Mouse (Mus musculus) hindbrain, postnatal 0 days (tissue): ENCODE data around the gene Plxnc1. TPM values are rescaled to one million over a fixed set of nuclear protein-coding genes. Genes with fewer than 3 reads are reported as not detected.

Experiments used
- ATAC-seq: fragments of 200-750 bp; cut with Nextera tagmentation; 2 replicates; pipeline ENCODE4 v1.8.0; 2017; ENCODE audit warnings: mild to moderate bottlenecking, moderate TSS enrichment, moderate library complexity
- DNase-seq: peaks from one replicate; pipeline ENCODE4 v3.0.0-alpha.2; 2015; ENCODE audit warnings: low spot score
- H3K27ac ChIP-seq: fragments of 300-500 bp; sonication (generic); 2 replicates; pipeline ENCODE4 v1.5.1; 2014; ENCODE audit warnings: mild to moderate bottlenecking
- H3K27me3 ChIP-seq: fragments of 300-500 bp; sonication (generic); 2 replicates; pipeline ENCODE4 v1.6.1; 2014; ENCODE audit warnings: low read length, mixed read lengths; ENCODE audit not compliant: insufficient read depth
- H3K36me3 ChIP-seq: fragments of 300-500 bp; sonication (generic); 2 replicates; pipeline ENCODE4 v1.6.1; 2014; ENCODE audit warnings: low read length, mixed read lengths; ENCODE audit not compliant: insufficient read depth
- H3K4me1 ChIP-seq: fragments of 300-500 bp; sonication (generic); 2 replicates; pipeline ENCODE4 v1.6.1; 2014; ENCODE audit warnings: antibody characterized with exemption, low read length, mixed read lengths; ENCODE audit not compliant: insufficient read depth
- H3K4me2 ChIP-seq: fragments of 300-500 bp; sonication (generic); 2 replicates; pipeline ENCODE4 v1.6.1; 2014; ENCODE audit warnings: low read depth, mild to moderate bottlenecking, low read length, moderate library complexity, mixed read lengths
- H3K4me3 ChIP-seq: fragments of 300-500 bp; sonication (generic); 2 replicates; pipeline ENCODE4 v1.5.1; 2014; ENCODE audit warnings: low read length
- H3K9ac ChIP-seq: fragments of 300-500 bp; sonication (generic); replicated peaks from 2 replicates; pipeline ENCODE4 v1.6.1; 2014; ENCODE audit warnings: mild to moderate bottlenecking, low read length, moderate library complexity, mixed read lengths
- H3K9me3 ChIP-seq: fragments of 300-500 bp; sonication (generic); 2 replicates; pipeline ENCODE4 v1.6.1; 2016; ENCODE audit warnings: low read length, mixed read lengths
- CTCF ChIP-seq: IDR thresholded peaks from 2 replicates; pipeline ENCODE4 v1.5.1; 2016; ENCODE audit warnings: antibody characterized with exemption, control low read depth, low read depth
- WGBS: fragments of 180-500 bp; shearing (Covaris S2); extraction: QIAGEN DNeasy Blood & Tissue Kit; methylation state at CpG from one replicate; pipeline ENCODE4 v1.1.7; 2014; 5-methylcytosine and 5-hydroxymethylcytosine counted together
- polyA plus RNA-seq: library from polyadenylated mRNA; unstranded; fragments of >200 nt; fragmentation: Nextera tagmentation; extraction: Ambion mirVana; gene quantifications from 2 replicates; pipeline ENCODE4 v1.2.1, GENCODE M21; 2015
- total RNA-seq: library from RNA; depleted of rRNA; stranded (reverse); fragments of >200 nt; gene quantifications from 2 replicates; pipeline ENCODE4 v1.2.3, GENCODE M21; 2014

The Plxnc1 gene
- total and polyA plus RNA-seq, 2 experiments from 2014 or later: 9.9 to 54.5 TPM

- DNase-seq (no peak), ATAC-seq (no peak)
- Histone ChIP-seq H3K27ac (no peak overlapping the region), H3K9me3 (no peaks in the 10 kb centered on the region), H3K9ac (no peak overlapping the region), H3K36me3 (no peaks in the 10 kb centered on the region), H3K4me1 (no peaks in the 10 kb centered on the region), H3K4me2 (no peak overlapping the region), H3K4me3 (no peak overlapping the region), H3K27me3 (no peaks in the 10 kb centered on the region)
- no peak for TF ChIP-seq CTCF
- 74% methylated on average over 3 of the region's 3 CpGs for WGBS
These were observed 27.1 kb upstream of the Plxnc1 start for GRCm38 (mm10) chr10:94971625-94972161.

DNA sequence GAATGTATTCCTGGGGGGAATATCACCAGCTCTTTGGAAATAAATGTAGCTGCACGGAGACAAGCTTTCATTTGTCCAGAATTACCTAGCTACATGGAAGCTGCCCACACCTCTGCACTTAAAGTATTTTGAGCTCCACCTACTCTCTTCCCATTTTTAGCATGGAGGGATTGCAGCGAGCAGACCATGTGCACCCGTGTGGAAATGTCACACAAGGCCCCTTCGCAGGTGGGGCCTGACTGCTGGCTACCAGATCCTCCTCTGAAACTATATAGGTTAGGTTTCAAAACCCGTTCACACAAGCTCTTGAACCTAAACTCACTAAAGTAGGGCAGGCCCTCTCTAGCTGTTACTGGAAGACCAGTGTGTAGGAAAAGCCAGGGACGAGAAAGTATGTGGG is 25.6 kb upstream of the Plxnc1 start:
- Histone ChIP-seq H3K4me1 (no peaks in the 10 kb centered on the region), H3K36me3 (no peaks in the 10 kb centered on the region), H3K27me3 (no peaks in the 10 kb centered on the region), H3K9me3 (no peaks in the 10 kb centered on the region), H3K27ac (no peak overlapping the region), H3K4me3 (no peak overlapping the region), H3K9ac (no peak overlapping the region), H3K4me2 (no peak overlapping the region)
- ATAC-seq: no peak
- no peak for TF ChIP-seq CTCF
- DNase-seq: no peak
- WGBS: 78% methylated on average over 6 of the region's 6 CpGs

DNA sequence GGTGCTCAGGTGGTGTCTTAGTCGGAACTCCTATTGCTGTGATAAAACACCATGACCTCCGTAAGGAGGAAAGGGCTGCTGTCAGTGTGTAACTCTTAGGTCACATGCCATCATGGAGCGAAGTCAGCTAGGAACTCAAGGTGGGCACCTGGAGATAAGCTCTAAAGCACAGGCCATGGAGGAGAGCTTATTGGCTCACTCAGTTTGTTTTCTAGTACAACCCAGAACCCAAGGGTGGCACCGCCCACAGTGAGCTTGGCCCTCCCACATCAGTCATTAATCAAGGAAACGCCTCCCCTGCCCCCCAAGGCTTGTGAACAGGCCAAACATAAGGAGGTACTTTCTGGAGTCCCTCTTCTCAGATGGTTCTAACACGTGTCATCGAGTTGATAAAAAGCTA is 22.8 kb upstream of the Plxnc1 start:
- H3K27ac ChIP-seq: no peak overlapping the region
- no peak overlapping the region for H3K4me3 ChIP-seq
- H3K9me3 ChIP-seq: no peaks in the 10 kb centered on the region
- WGBS: 91% methylated on average over 7 of the region's 7 CpGs
- DNase-seq (no peak), ATAC-seq (no peak)
- no peaks in the 10 kb centered on the region for H3K4me1 ChIP-seq
- H3K4me2 ChIP-seq: no peak overlapping the region
- no peak for TF ChIP-seq CTCF
- H3K27me3 ChIP-seq: no peaks in the 10 kb centered on the region
- no peaks in the 10 kb centered on the region for H3K36me3 ChIP-seq
- no peak overlapping the region for H3K9ac ChIP-seq

- Histone ChIP-seq H3K36me3 (no peaks in the 10 kb centered on the region), H3K4me1 (no peaks in the 10 kb centered on the region), H3K9me3 (no peaks in the 10 kb centered on the region), H3K27me3 (no peaks in the 10 kb centered on the region), H3K27ac (no peak overlapping the region), H3K4me3 (no peak overlapping the region), H3K4me2 (no peak overlapping the region), H3K9ac (no peak overlapping the region)
- 92% methylated on average over 7 of the region's 7 CpGs for WGBS
- TF ChIP-seq CTCF: no peak
- DNase-seq: no peak
- ATAC-seq: no peak
These were observed 22.2 kb upstream of the Plxnc1 start for GRCm38 (mm10) chr10:94966789-94967188.

DNA sequence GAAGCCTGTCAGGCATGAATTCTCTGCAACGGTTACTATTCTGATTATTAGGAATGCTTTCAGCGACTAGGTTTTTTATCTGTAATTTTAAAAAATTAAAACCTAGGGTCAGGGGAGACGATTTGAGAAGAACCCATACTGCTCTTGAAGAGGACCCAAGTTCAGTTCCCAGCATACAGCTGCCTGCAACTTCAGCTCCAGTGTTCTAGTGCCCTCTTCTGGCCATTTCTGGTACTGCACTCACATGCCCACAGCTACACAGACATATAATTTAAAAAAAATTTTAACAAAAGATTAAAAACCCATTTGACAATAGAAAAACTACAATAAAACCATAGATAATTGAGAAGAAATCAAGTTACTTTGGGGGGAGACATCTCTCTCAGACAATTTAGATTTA is 20.5 kb upstream of the Plxnc1 start:
- Histone ChIP-seq H3K27me3 (no peaks in the 10 kb centered on the region), H3K36me3 (no peaks in the 10 kb centered on the region), H3K9ac (no peak overlapping the region), H3K4me2 (no peak overlapping the region), H3K27ac (no peak overlapping the region), H3K4me1 (no peaks in the 10 kb centered on the region), H3K9me3 (no peaks in the 10 kb centered on the region), H3K4me3 (no peak overlapping the region)
- peak; percentile 54 for TF ChIP-seq CTCF
- 95% methylated on average over 3 of the region's 3 CpGs for WGBS
- ATAC-seq (no peak), DNase-seq (no peak)

DNA sequence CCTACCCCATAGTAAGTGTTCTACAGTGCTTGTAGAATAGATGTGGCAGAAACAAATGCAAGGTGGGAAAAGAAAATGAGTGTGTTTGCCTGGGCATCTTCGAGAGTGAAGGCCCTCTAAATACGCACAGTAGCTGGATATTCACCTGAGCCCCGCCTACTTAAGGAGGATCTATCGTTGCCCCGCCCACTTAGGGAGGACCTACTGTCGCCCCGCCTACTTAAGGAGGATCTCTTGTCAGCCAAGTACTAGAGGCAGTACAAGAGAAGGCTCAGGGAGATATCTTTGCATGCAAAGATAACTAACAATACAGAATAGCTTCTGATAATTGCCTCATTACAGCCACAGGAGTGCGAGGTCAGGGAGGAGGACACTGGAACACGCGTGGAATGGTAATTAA is 17.4 kb upstream of the Plxnc1 start:
- Histone ChIP-seq H3K4me1 (no peaks in the 10 kb centered on the region), H3K4me2 (no peak overlapping the region), H3K9ac (no peak overlapping the region), H3K9me3 (no peaks in the 10 kb centered on the region), H3K36me3 (no peaks in the 10 kb centered on the region), H3K27me3 (no peaks in the 10 kb centered on the region), H3K27ac (no peak overlapping the region), H3K4me3 (no peak overlapping the region)
- ATAC-seq (peak; percentile 61; the same call in 1 of the 2 replicates), DNase-seq (peak; percentile 41)
- WGBS: 82% methylated on average over 10 of the region's 10 CpGs
- TF ChIP-seq CTCF: no peak

GRCm38 (mm10) chr10:94961283-94961682 is 16.6 kb upstream of the Plxnc1 start:
- no peak overlapping the region for H3K4me2 ChIP-seq
- H3K27me3 ChIP-seq: no peaks in the 10 kb centered on the region
- TF ChIP-seq CTCF: no peak
- H3K4me1 ChIP-seq: no peaks in the 10 kb centered on the region
- H3K36me3 ChIP-seq: no peaks in the 10 kb centered on the region
- H3K9ac ChIP-seq: no peak overlapping the region
- H3K9me3 ChIP-seq: no peaks in the 10 kb centered on the region
- 76% methylated on average over 11 of the region's 11 CpGs for WGBS
- H3K4me3 ChIP-seq: no peak overlapping the region
- DNase-seq: no peak
- H3K27ac ChIP-seq: no peak overlapping the region
- ATAC-seq: no peak
